Mouse (Mus musculus) lung, postnatal 0 days (tissue): ENCODE measurements around the gene Kndc1.

Source experiments
- CTCF ChIP-seq: IDR thresholded peaks from 2 replicates; pipeline ENCODE4 v1.5.1; 2016; ENCODE audit warnings: antibody characterized with exemption, mild to moderate bottlenecking
- EP300 ChIP-seq: IDR thresholded peaks from 2 replicates; pipeline ENCODE4 v1.6.1; 2016; ENCODE audit warnings: antibody characterized with exemption, mild to moderate bottlenecking, control low read depth

GRCm38 (mm10) chr7:139845101-139845500 is 49.4 kb upstream of the Kndc1 start:
- TF ChIP-seq CTCF (no peak), EP300 (no peak)
